ENCODE assay signal across 8 mouse cellular contexts in the genomic region with DNA sequence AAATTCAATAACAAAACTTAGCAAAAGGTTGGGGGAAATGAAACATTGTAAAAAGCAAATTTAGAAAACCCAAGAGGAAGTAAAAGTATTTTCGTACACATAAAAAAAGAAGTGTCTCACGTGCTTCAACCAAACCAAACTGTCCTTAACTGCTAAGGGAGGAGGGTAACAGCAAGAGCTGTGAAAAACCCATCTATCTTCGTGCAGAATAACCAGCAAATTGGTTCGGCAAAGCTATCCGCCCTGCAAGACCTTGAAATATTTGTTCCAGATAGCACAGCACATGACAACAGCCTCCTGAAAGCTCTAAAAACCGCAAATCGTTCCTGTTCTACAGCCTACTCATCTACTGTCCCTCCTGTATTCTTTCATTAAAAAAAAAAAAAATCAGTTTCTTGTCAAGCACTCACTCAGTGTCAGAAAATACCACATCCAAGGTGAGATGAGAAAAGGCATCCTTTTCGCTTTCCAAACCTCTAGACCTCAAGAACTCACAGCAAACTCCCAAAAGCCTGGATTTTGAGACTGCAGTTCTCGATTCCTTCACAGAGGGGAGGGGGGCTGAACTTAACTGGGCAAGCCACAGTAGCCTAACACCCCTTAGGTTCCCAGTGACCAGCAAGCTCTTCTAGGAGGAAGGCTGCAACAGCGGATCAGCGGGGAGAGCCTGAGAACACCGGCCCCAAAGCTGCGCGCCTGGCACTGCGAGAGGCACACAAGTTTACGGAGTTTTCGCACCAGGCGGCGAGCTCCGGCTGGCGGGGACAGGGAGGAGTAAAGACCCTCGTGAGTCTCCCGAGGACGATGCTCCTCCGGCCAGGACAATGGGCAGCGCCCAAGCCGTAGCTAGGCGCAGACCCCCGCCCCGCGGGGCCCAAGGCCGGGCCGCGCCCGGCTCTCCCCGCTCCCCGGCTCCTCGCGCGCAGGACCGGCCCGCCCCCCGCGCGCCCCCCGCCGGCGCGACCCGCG. TPM values are rescaled to one million over a fixed set of nuclear protein-coding genes. Genes with fewer than 3 reads are reported as not detected.
DNase-seq lines count a peak whose midpoint lies in the region; ATAC-seq and TF ChIP-seq lines count a peak whose summit lies in the region.

No protein-coding gene starts in this region.

- H3K9ac ChIP-seq in hindbrain, embryonic 16.5 days (ENCODE audit: low read depth, low read length) = peak overlapping the region; percentile 85
- H3K9ac ChIP-seq in liver, embryonic 16.5 days (ENCODE audit: low read depth, low read length) = peak overlapping the region; percentile 96

- TF ChIP-seq CTCF in lung, adult 2 months (IDR thresholded peaks at IDR 0.05; ENCODE audit: insufficient read depth, low read length) = no peak
- TF ChIP-seq CTCF in olfactory bulb, adult 2 months (IDR thresholded peaks at IDR 0.05; ENCODE audit: insufficient read depth, low read depth, low read length) = no peak

- DNase-seq in lung, adult 2 months = peak; percentile 64
- DNase-seq in lung, postnatal 25 days (ENCODE audit: low spot score) = no peak
- DNase-seq in R1 (ENCODE audit: low read depth, low spot score) = peak; percentile 69

- peak overlapping the region; percentile 87 for H3K4me3 ChIP-seq in lung, adult 2 months (replicated peaks; ENCODE audit: extremely low read depth, low read depth, low read length)
- peak overlapping the region; percentile 89 for H3K4me3 ChIP-seq in hindbrain, embryonic 16.5 days (ENCODE audit: low read length)
- H3K4me3 ChIP-seq in liver, embryonic 16.5 days (ENCODE audit: low read depth, low read length) = peak overlapping the region; percentile 94
- H3K4me3 ChIP-seq in olfactory bulb, adult 2 months (ENCODE audit: insufficient read depth, low read depth, low read length) = peak overlapping the region; percentile 63

- H3K27ac ChIP-seq in hindbrain, embryonic 16.5 days (ENCODE audit: low read depth, low read length) = peak overlapping the region; percentile 88
- H3K27ac ChIP-seq in liver, embryonic 16.5 days (ENCODE audit: low read length) = peak overlapping the region; percentile 88
- H3K27ac ChIP-seq in olfactory bulb, adult 2 months (ENCODE audit: insufficient read depth, low read depth, low read length) = peak overlapping the region; percentile 27; the same call in 1 of the 2 replicates

- H3K27me3 ChIP-seq in hindbrain, embryonic 16.5 days (replicated peaks; ENCODE audit: control insufficient read depth, insufficient read depth, low read length) = no peaks in the 10 kb centered on the region
- H3K27me3 ChIP-seq in liver, embryonic 16.5 days (ENCODE audit: control insufficient read depth, insufficient read depth, low read depth, low read length) = no peaks in the 10 kb centered on the region

- H3K36me3 ChIP-seq in hindbrain, embryonic 16.5 days (ENCODE audit: control insufficient read depth, insufficient read depth, low read length) = no peaks in the 10 kb centered on the region
- H3K36me3 ChIP-seq in liver, embryonic 16.5 days (ENCODE audit: control insufficient read depth, insufficient read depth) = no peaks in the 10 kb centered on the region

- H3K4me1 ChIP-seq in lung, adult 2 months (ENCODE audit: control insufficient read depth, insufficient read depth, low read length) = peaks cover 27% of the 10 kb centered on the region
- H3K4me1 ChIP-seq in hindbrain, embryonic 16.5 days (ENCODE audit: control insufficient read depth, insufficient read depth, low read depth, low read length) = peaks cover 26% of the 10 kb centered on the region
- peaks cover 48% of the 10 kb centered on the region for H3K4me1 ChIP-seq in liver, embryonic 16.5 days (ENCODE audit: control insufficient read depth, low read depth, low read length)
- peaks cover 19% of the 10 kb centered on the region for H3K4me1 ChIP-seq in olfactory bulb, adult 2 months (ENCODE audit: control insufficient read depth, insufficient read depth, low read length)

- no peaks in the 10 kb centered on the region for H3K9me3 ChIP-seq in hindbrain, embryonic 16.5 days (ENCODE audit: control insufficient read depth, low read length)
- no peaks in the 10 kb centered on the region for H3K9me3 ChIP-seq in liver, embryonic 16.5 days (replicated peaks; ENCODE audit: control insufficient read depth, low read length)

- WGBS in lung, adult 2 months = 1% methylated on average over 51 of the region's 51 CpGs
- WGBS in hindbrain, embryonic 16.5 days = 3% methylated on average over 24 of the region's 51 CpGs
- under 1% methylated on average over 39 of the region's 51 CpGs for WGBS in liver, embryonic 16.5 days (ENCODE audit: insufficient replicate concordance)
- WGBS in olfactory bulb, adult 2 months = 2% methylated on average over 51 of the region's 51 CpGs

- TF ChIP-seq POLR2A in lung, adult 2 months (IDR thresholded peaks at IDR 0.05; ENCODE audit: borderline replicate concordance, extremely low read depth, low read depth, low read length) = 0 out of 2 replicates have a peak, but pooled peaks have one; percentile 7
- no peak for TF ChIP-seq POLR2A in olfactory bulb, adult 2 months (IDR thresholded peaks at IDR 0.05; ENCODE audit: insufficient read depth, low read depth, low read length)

- peak overlapping the region; percentile 88 for H3K4me2 ChIP-seq in hindbrain, embryonic 16.5 days (ENCODE audit: low read length)
- H3K4me2 ChIP-seq in liver, embryonic 16.5 days (ENCODE audit: low read depth, low read length) = peak overlapping the region; percentile 95

- peak; percentile 13; the same call in 1 of the 2 replicates for ATAC-seq in erythroid progenitor cell, adult 5-6 weeks (replicated peaks; ENCODE audit: low FRiP score, poor library complexity, severe bottlenecking)
- peak; percentile 71 for ATAC-seq in hindbrain, embryonic 16.5 days
- peak; percentile 12 for ATAC-seq in liver, embryonic 16.5 days (ENCODE audit: low read depth)
- no peak for ATAC-seq in monocyte, adult 5-6 weeks (replicated peaks; ENCODE audit: insufficient number of reproducible peaks, low FRiP score, low TSS enrichment, poor library complexity, severe bottlenecking)

RNA-seq across cellular contexts. Expression of a gene that starts 0.5 kb away (rescaled TPM):
- polyA plus RNA-seq in lung, adult 2 months (2012; rRNA removed) = 15.2 and 17.8 TPM in 2 replicates
- 16.8 and 24.9 TPM in 2 replicates for total RNA-seq in erythroid progenitor cell, adult 5-6 weeks (2015; ENCODE audit: low replicate concordance)
- total RNA-seq in erythroid progenitor cell, adult 5-6 weeks (2017; ENCODE audit: low replicate concordance) = 16.0 and 21.4 TPM in 2 replicates
- polyA plus RNA-seq in hindbrain, embryonic 16.5 days (2015; fragmentation: Nextera tagmentation; extraction: Ambion mirVana) = 104 and 112 TPM in 2 replicates
- polyA plus RNA-seq in liver, embryonic 16.5 days (2015; fragmentation: Nextera tagmentation; extraction: Ambion mirVana) = 18.4 and 19.8 TPM in 2 replicates
- polyA plus RNA-seq in olfactory bulb, adult 2 months (2012; ENCODE audit: insufficient read depth, insufficient read length, low replicate concordance, missing spikeins) = not detected in 2 replicates
- 19.3 to 26.6 TPM (median 21.5 TPM) in 3 replicates for total RNA-seq in monocyte, adult 5-6 weeks (2017)

RNA-seq across cellular contexts. Expression of a gene that starts 0.7 kb away (rescaled TPM):
- polyA plus RNA-seq in lung, adult 2 months (2012; rRNA removed) = 28.5 and 35.3 TPM in 2 replicates
- 32.8 and 34.0 TPM in 2 replicates for total RNA-seq in erythroid progenitor cell, adult 5-6 weeks (2015; ENCODE audit: low replicate concordance)
- total RNA-seq in erythroid progenitor cell, adult 5-6 weeks (2017; ENCODE audit: low replicate concordance) = 11.4 and 15.7 TPM in 2 replicates
- polyA plus RNA-seq in hindbrain, embryonic 16.5 days (2015; fragmentation: Nextera tagmentation; extraction: Ambion mirVana) = 8.8 and 11.2 TPM in 2 replicates
- polyA plus RNA-seq in liver, embryonic 16.5 days (2015; fragmentation: Nextera tagmentation; extraction: Ambion mirVana) = 8.8 and 10.1 TPM in 2 replicates
- polyA plus RNA-seq in olfactory bulb, adult 2 months (2012; ENCODE audit: insufficient read depth, insufficient read length, low replicate concordance, missing spikeins) = not detected in 2 replicates
- total RNA-seq in monocyte, adult 5-6 weeks (2017) = 32.6 to 77.7 TPM (median 39.3 TPM) in 3 replicates

Comparison
In these comparisons a context has a peak if more than half of its experiments do, and no peak if none do; other contexts are left out.
1. H3K27ac ChIP-seq: peak in every context shown above with its lines; median percentile 88 in hindbrain, embryonic 16.5 days; 88 in liver, embryonic 16.5 days; 27 in olfactory bulb, adult 2 months.